Mouse (Mus musculus) ES-E14 (cell line): Measurements from ENCODE around the gene Oxtr.

Source experiments
- CHD2 ChIP-seq: IDR thresholded peaks from 2 replicates; pipeline ENCODE4 v1.6.1; 2014; ENCODE audit warnings: mild to moderate bottlenecking, low read depth, low read length, inconsistent platforms
- HCFC1 ChIP-seq: IDR thresholded peaks from 2 replicates; pipeline ENCODE4 v1.6.1; 2012; ENCODE audit warnings: low read length, inconsistent platforms, borderline replicate concordance; ENCODE audit not compliant: insufficient read depth
- ZC3H11A ChIP-seq: IDR thresholded peaks from 2 replicates; pipeline ENCODE4 v1.6.1; 2012; ENCODE audit warnings: low read depth, mild to moderate bottlenecking, inconsistent platforms, low read length, borderline replicate concordance
- ZNF384 ChIP-seq: IDR thresholded peaks from 2 replicates; pipeline ENCODE4 v1.6.1; 2012; ENCODE audit warnings: low read depth, low read length, inconsistent platforms

GRCm38 (mm10) chr6:112489181-112489909 lies 398 bp downstream of the Oxtr start:
- TF ChIP-seq ZNF384 (no peak), CHD2 (no peak), HCFC1 (no peak), ZC3H11A (no peak)
